Mouse (Mus musculus): Measurements from ENCODE around the gene Atp6v1g3.

Gene Atp6v1g3

GRCm38 (mm10) chr1:138273438-138273837 is at the start of gene Atp6v1g3:
Atp6v1g3 (plus strand) TSS chr1:138273738.
- in situ Hi-C loops (cut with MboI, MseI): no loop called here

GRCm38 (mm10) chr1:138233051-138233450 is 40.5 kb upstream of the Atp6v1g3 start:
- in situ Hi-C loops (cut with MboI, MseI): no loop called here

- in situ Hi-C loops (cut with MboI, MseI): no loop called here
Measured at GRCm38 (mm10) chr1:138237252-138237651, 36.3 kb upstream of the Atp6v1g3 start.

GRCm38 (mm10) chr1:138243947-138244346 is 29.6 kb upstream of the Atp6v1g3 start:
- in situ Hi-C loops (cut with MboI, MseI): no loop called here

GRCm38 (mm10) chr1:138244485-138244884 is 29.1 kb upstream of the Atp6v1g3 start:
- in situ Hi-C loops (cut with MboI, MseI): no loop called here

GRCm38 (mm10) chr1:138245103-138245502 is 28.4 kb upstream of the Atp6v1g3 start:
- in situ Hi-C loops (cut with MboI, MseI): no loop called here

GRCm38 (mm10) chr1:138245533-138245932 is 28.0 kb upstream of the Atp6v1g3 start:
- in situ Hi-C loops (cut with MboI, MseI): no loop called here

GRCm38 (mm10) chr1:138246438-138247164 is 26.9 kb upstream of the Atp6v1g3 start:
- in situ Hi-C loops (cut with MboI, MseI): no loop called here

GRCm38 (mm10) chr1:138247699-138248483 is 25.6 kb upstream of the Atp6v1g3 start:
- in situ Hi-C loops (cut with MboI, MseI): no loop called here

GRCm38 (mm10) chr1:138248770-138249169 is 24.8 kb upstream of the Atp6v1g3 start:
- in situ Hi-C loops (cut with MboI, MseI): no loop called here

- in situ Hi-C loops (cut with MboI, MseI): no loop called here
Measured at GRCm38 (mm10) chr1:138250951-138251350, 22.6 kb upstream of the Atp6v1g3 start.

GRCm38 (mm10) chr1:138256172-138256789 is 17.3 kb upstream of the Atp6v1g3 start:
- in situ Hi-C loops (cut with MboI, MseI): no loop called here

- in situ Hi-C loops (cut with MboI, MseI): no loop called here
Measured at GRCm38 (mm10) chr1:138258758-138259157, 14.8 kb upstream of the Atp6v1g3 start.

GRCm38 (mm10) chr1:138261520-138261919 is 12.0 kb upstream of the Atp6v1g3 start:
- in situ Hi-C loops (cut with MboI, MseI): no loop called here

GRCm38 (mm10) chr1:138262408-138262807 is 11.1 kb upstream of the Atp6v1g3 start:
- in situ Hi-C loops (cut with MboI, MseI): no loop called here

- in situ Hi-C loops (cut with MboI, MseI): no loop called here
Measured at GRCm38 (mm10) chr1:138267465-138268055, 6.0 kb upstream of the Atp6v1g3 start.

GRCm38 (mm10) chr1:138274930-138275329 is 1.4 kb downstream of the Atp6v1g3 start:
- in situ Hi-C loops (cut with MboI, MseI): no loop called here

- in situ Hi-C loops (cut with MboI, MseI): no loop called here
Measured at GRCm38 (mm10) chr1:138275859-138276258, 2.3 kb downstream of the Atp6v1g3 start.

GRCm38 (mm10) chr1:138281139-138281538 is 7.6 kb downstream of the Atp6v1g3 start:
- in situ Hi-C loops (cut with MboI, MseI): no loop called here

- in situ Hi-C loops (cut with MboI, MseI): no loop called here
Measured at GRCm38 (mm10) chr1:138282413-138283141, 9.0 kb downstream of the Atp6v1g3 start.

GRCm38 (mm10) chr1:138287665-138288064 is 14.1 kb downstream of the Atp6v1g3 start:
- in situ Hi-C loops (cut with MboI, MseI): no loop called here
